11 mouse cellular contexts compared by ENCODE assay signal in the genomic region with DNA sequence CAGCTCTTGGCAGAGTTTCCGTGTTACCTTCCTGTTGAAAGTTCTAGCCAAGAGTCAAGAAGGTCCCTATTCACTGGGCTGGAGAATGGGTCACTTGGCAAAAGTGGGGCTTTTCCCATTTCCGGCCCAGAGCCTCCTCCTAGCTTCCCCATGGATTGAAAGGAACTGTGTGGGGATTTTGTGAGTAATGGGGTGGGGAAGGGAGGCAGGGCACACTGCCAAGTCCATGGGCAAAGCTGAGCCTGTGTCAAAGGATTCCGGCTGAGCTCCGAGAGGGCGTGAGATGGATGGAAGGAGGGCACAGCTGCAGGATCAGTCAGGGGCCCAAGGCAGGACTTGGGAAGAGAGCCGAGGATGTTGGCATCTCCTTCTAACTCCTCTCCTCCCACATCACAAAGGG. TPM values are rescaled to one million over a fixed set of nuclear protein-coding genes. Genes with fewer than 3 reads are reported as not detected.
DNase-seq lines count a peak whose midpoint lies in the region; ATAC-seq and TF ChIP-seq lines count a peak whose summit lies in the region.
"Had no signal": no experiment of that assay in that cellular context is flagged by ENCODE, and none has a peak within 500 bp of the region (broad histone marks: within the 10 kb centered on the region; RNA-seq: fewer than 3 reads in every experiment).

No protein-coding gene starts in this region.

- no peaks in the 10 kb centered on the region for H3K36me3 ChIP-seq in limb, embryonic 14.5 days (ENCODE audit: control insufficient read depth, insufficient read depth, low read length)
- H3K36me3 ChIP-seq in limb, embryonic 10.5 days = no peaks in the 10 kb centered on the region
- H3K36me3 ChIP-seq: embryonic facial prominence, embryonic 12.5 days; heart, embryonic 13.5 days had no signal

- peaks cover 7% of the 10 kb centered on the region; the same call in 1 of the 2 replicates for H3K27me3 ChIP-seq in limb, embryonic 14.5 days (ENCODE audit: control insufficient read depth, insufficient read depth, low read length)
- H3K27me3 ChIP-seq in limb, embryonic 10.5 days (ENCODE audit: low read depth, poor library complexity, severe bottlenecking) = peaks cover 28% of the 10 kb centered on the region

- TF ChIP-seq POLR2A in limb, embryonic 14.5 days (IDR thresholded peaks at IDR 0.05; ENCODE audit: borderline replicate concordance, extremely low read depth, insufficient read depth, insufficient read length) = no peak

- 67% methylated on average over 6 of the region's 6 CpGs for WGBS in limb, embryonic 14.5 days
- 83% methylated on average over 6 of the region's 6 CpGs for WGBS in limb, embryonic 10.5 days

- H3K9me3 ChIP-seq in limb, embryonic 14.5 days (ENCODE audit: control insufficient read depth, low read length) = no peaks in the 10 kb centered on the region
- no peaks in the 10 kb centered on the region for H3K9me3 ChIP-seq in limb, embryonic 10.5 days (replicated peaks)
- H3K9me3 ChIP-seq: embryonic facial prominence, embryonic 12.5 days; heart, embryonic 13.5 days had no signal

- ATAC-seq in limb, embryonic 14.5 days (ENCODE audit: low FRiP score, low read depth) = no peak

- no peak overlapping the region for H3K4me2 ChIP-seq in limb, embryonic 14.5 days (replicated peaks; ENCODE audit: low read depth, low read length, severe bottlenecking)
- H3K4me2 ChIP-seq: embryonic facial prominence, embryonic 12.5 days; heart, embryonic 13.5 days had no signal

- peaks cover 9% of the 10 kb centered on the region for H3K4me1 ChIP-seq in limb, embryonic 14.5 days (ENCODE audit: control insufficient read depth, insufficient read depth, low read length)
- peaks cover 29% of the 10 kb centered on the region for H3K4me1 ChIP-seq in limb, embryonic 10.5 days

- H3K9ac ChIP-seq in limb, embryonic 14.5 days (ENCODE audit: low read depth, low read length, severe bottlenecking) = no peak overlapping the region
- H3K9ac ChIP-seq: embryonic facial prominence, embryonic 12.5 days; heart, embryonic 13.5 days had no signal

- no peak overlapping the region for H3K4me3 ChIP-seq in limb, embryonic 14.5 days (replicated peaks; ENCODE audit: low read length)
- H3K4me3 ChIP-seq in limb, embryonic 10.5 days = no peak overlapping the region
- H3K4me3 ChIP-seq: embryonic facial prominence, embryonic 12.5 days; heart, embryonic 13.5 days had no signal

- no peak overlapping the region for H3K27ac ChIP-seq in limb, embryonic 14.5 days (replicated peaks; ENCODE audit: low read depth, low read length)
- H3K27ac ChIP-seq in limb, embryonic 10.5 days = no peak overlapping the region
- H3K27ac ChIP-seq: embryonic facial prominence, embryonic 12.5 days; heart, embryonic 13.5 days; macrophage had no signal

- DNase-seq in gastrocnemius, postnatal 10 days = peak; percentile 52
- no peak for DNase-seq in gastrocnemius, adult 18-20 months (ENCODE audit: low spot score)
- DNase-seq in limb, embryonic 14.5 days (ENCODE audit: low spot score) = peak; percentile 52
- DNase-seq in limb, embryonic 10.5 days (ENCODE audit: low spot score) = no peak
- peak; percentile 45 for DNase-seq in cerebellum, adult 11 months
- peak; percentile 36 for DNase-seq in lung, postnatal 14 days
- DNase-seq in spleen, adult 12 weeks (ENCODE audit: low spot score) = no peak
- DNase-seq in ovary, adult 18-20 months (ENCODE audit: low spot score) = no peak

RNA-seq across cellular contexts. Expression of a gene that starts 5.8 kb away (rescaled TPM):
- 10 to 100 TPM in 1 of 2 experiments, 1 to 10 TPM in 1; 9.7 to 14.6 TPM for total RNA-seq in gastrocnemius, postnatal 10 days (2021)
- 1 to 10 TPM; 2.4 to 2.7 TPM for total RNA-seq in gastrocnemius, adult 18-20 months (2021)
- polyA plus RNA-seq in limb, embryonic 14.5 days (2012; rRNA removed) = 4.6 and 5.9 TPM in 2 replicates
- 1.4 and 1.7 TPM in 2 replicates for polyA plus RNA-seq in limb, embryonic 14.5 days (2014; fragmentation: Nextera tagmentation; extraction: Ambion mirVana)
- polyA plus RNA-seq in limb, embryonic 10.5 days (2016; fragmentation: Nextera tagmentation; extraction: Ambion mirVana) = 0.33 and 0.50 TPM in 2 replicates

RNA-seq across cellular contexts. Expression of a gene that starts 22.9 kb away (rescaled TPM):
- 1 to 10 TPM; 8.6 to 9.7 TPM for total RNA-seq in gastrocnemius, postnatal 10 days (2021)
- 10 to 100 TPM in 1 of 2 experiments, 1 to 10 TPM in 1; 8.7 to 11.0 TPM for total RNA-seq in gastrocnemius, adult 18-20 months (2021)
- polyA plus RNA-seq in limb, embryonic 14.5 days (2012; rRNA removed) = 19.8 and 20.5 TPM in 2 replicates
- polyA plus RNA-seq in limb, embryonic 14.5 days (2014; fragmentation: Nextera tagmentation; extraction: Ambion mirVana) = 28.8 and 34.9 TPM in 2 replicates
- polyA plus RNA-seq in limb, embryonic 10.5 days (2016; fragmentation: Nextera tagmentation; extraction: Ambion mirVana) = 51.6 and 53.4 TPM in 2 replicates

Comparison
In these comparisons a context has a peak if more than half of its experiments do, and no peak if none do; other contexts are left out.
1. DNase-seq: peak in gastrocnemius, postnatal 10 days (single experiment), limb, embryonic 14.5 days (single experiment), cerebellum, adult 11 months (single experiment) and lung, postnatal 14 days (single experiment); none in gastrocnemius, adult 18-20 months (single experiment), limb, embryonic 10.5 days (single experiment), spleen, adult 12 weeks (single experiment) and ovary, adult 18-20 months (single experiment).